Mouse (Mus musculus): ENCODE measurements around the gene Trp53rkb. TPM values are rescaled to one million over a fixed set of nuclear protein-coding genes. Genes with fewer than 3 reads are reported as not detected.

Trp53rkb gene
- polyA plus RNA-seq, 2 experiments = 7.7 to 10.8 TPM

- ATAC-seq (ENCODE audit: low FRiP score, low read depth) (no peak), DNase-seq (ENCODE audit: low spot score) (no peak)
- H3K27ac ChIP-seq (replicated peaks; ENCODE audit: low read depth, low read length) = no peak overlapping the region
- no peak overlapping the region for H3K4me2 ChIP-seq (replicated peaks; ENCODE audit: low read depth, low read length, severe bottlenecking)
- no peak for TF ChIP-seq POLR2A (IDR thresholded peaks at IDR 0.05; ENCODE audit: borderline replicate concordance, extremely low read depth, insufficient read depth, insufficient read length)
- no peak overlapping the region for H3K4me3 ChIP-seq (replicated peaks; ENCODE audit: low read length)
- no peaks in the 10 kb centered on the region for H3K36me3 ChIP-seq (ENCODE audit: control insufficient read depth, insufficient read depth, low read length)
- no peaks in the 10 kb centered on the region for H3K27me3 ChIP-seq (ENCODE audit: control insufficient read depth, insufficient read depth, low read length)
- no peaks in the 10 kb centered on the region for H3K4me1 ChIP-seq (ENCODE audit: control insufficient read depth, insufficient read depth, low read length)
- WGBS = 47% methylated on average over 11 of the region's 11 CpGs
- H3K9me3 ChIP-seq (ENCODE audit: control insufficient read depth, low read length) = no peaks in the 10 kb centered on the region
- H3K9ac ChIP-seq (ENCODE audit: low read depth, low read length, severe bottlenecking) = no peak overlapping the region
Observed at GRCm38 (mm10) chr2:166771396-166771795, 20.9 kb upstream of the Trp53rkb start.

GRCm38 (mm10) chr2:166773587-166773986, 18.7 kb upstream of the Trp53rkb start:
- no peak for TF ChIP-seq POLR2A (IDR thresholded peaks at IDR 0.05; ENCODE audit: borderline replicate concordance, extremely low read depth, insufficient read depth, insufficient read length)

GRCm38 (mm10) chr2:166774275-166774674, 18.1 kb upstream of the Trp53rkb start:
- H3K36me3 ChIP-seq (ENCODE audit: control insufficient read depth, insufficient read depth, low read length) = no peaks in the 10 kb centered on the region
- no peaks in the 10 kb centered on the region for H3K27me3 ChIP-seq (ENCODE audit: control insufficient read depth, insufficient read depth, low read length)
- ATAC-seq (ENCODE audit: low FRiP score, low read depth) = no peak
- no peaks in the 10 kb centered on the region for H3K9me3 ChIP-seq (ENCODE audit: control insufficient read depth, low read length)
- no peak overlapping the region for H3K4me2 ChIP-seq (replicated peaks; ENCODE audit: low read depth, low read length, severe bottlenecking)
- WGBS = 87% methylated on average over 10 of the region's 10 CpGs
- H3K4me3 ChIP-seq (replicated peaks; ENCODE audit: low read length) = no peak overlapping the region
- no peak overlapping the region for H3K27ac ChIP-seq (replicated peaks; ENCODE audit: low read depth, low read length)
- TF ChIP-seq POLR2A (IDR thresholded peaks at IDR 0.05; ENCODE audit: borderline replicate concordance, extremely low read depth, insufficient read depth, insufficient read length) = no peak
- DNase-seq (ENCODE audit: low spot score) = no peak
- no peaks in the 10 kb centered on the region for H3K4me1 ChIP-seq (ENCODE audit: control insufficient read depth, insufficient read depth, low read length)
- H3K9ac ChIP-seq (ENCODE audit: low read depth, low read length, severe bottlenecking) = no peak overlapping the region

More at GRCm38 (mm10) chr2:166773587-166773986, 18.7 kb upstream of the Trp53rkb start:
- H3K4me3 ChIP-seq (replicated peaks; ENCODE audit: low read length) = no peak overlapping the region
- DNase-seq (ENCODE audit: low spot score) (no peak), ATAC-seq (ENCODE audit: low FRiP score, low read depth) (no peak)
- no peaks in the 10 kb centered on the region for H3K9me3 ChIP-seq (ENCODE audit: control insufficient read depth, low read length)
- no peak overlapping the region for H3K4me2 ChIP-seq (replicated peaks; ENCODE audit: low read depth, low read length, severe bottlenecking)
- 84% methylated on average over 9 of the region's 10 CpGs for WGBS
- no peaks in the 10 kb centered on the region for H3K27me3 ChIP-seq (ENCODE audit: control insufficient read depth, insufficient read depth, low read length)
- no peak overlapping the region for H3K9ac ChIP-seq (ENCODE audit: low read depth, low read length, severe bottlenecking)
- H3K27ac ChIP-seq (replicated peaks; ENCODE audit: low read depth, low read length) = no peak overlapping the region
- H3K4me1 ChIP-seq (ENCODE audit: control insufficient read depth, insufficient read depth, low read length) = no peaks in the 10 kb centered on the region
- H3K36me3 ChIP-seq (ENCODE audit: control insufficient read depth, insufficient read depth, low read length) = no peaks in the 10 kb centered on the region

GRCm38 (mm10) chr2:166775357-166775893, 16.9 kb upstream of the Trp53rkb start:
- no peaks in the 10 kb centered on the region for H3K9me3 ChIP-seq (ENCODE audit: control insufficient read depth, low read length)
- no peaks in the 10 kb centered on the region for H3K4me1 ChIP-seq (ENCODE audit: control insufficient read depth, insufficient read depth, low read length)
- no peak overlapping the region for H3K27ac ChIP-seq (replicated peaks; ENCODE audit: low read depth, low read length)
- WGBS = 64% methylated on average over 11 of the region's 11 CpGs
- no peak for TF ChIP-seq POLR2A (IDR thresholded peaks at IDR 0.05; ENCODE audit: borderline replicate concordance, extremely low read depth, insufficient read depth, insufficient read length)
- H3K27me3 ChIP-seq (ENCODE audit: control insufficient read depth, insufficient read depth, low read length) = no peaks in the 10 kb centered on the region
- ATAC-seq (ENCODE audit: low FRiP score, low read depth) (no peak), DNase-seq (ENCODE audit: low spot score) (no peak)
- no peak overlapping the region for H3K4me2 ChIP-seq (replicated peaks; ENCODE audit: low read depth, low read length, severe bottlenecking)
- H3K4me3 ChIP-seq (replicated peaks; ENCODE audit: low read length) = no peak overlapping the region
- no peaks in the 10 kb centered on the region for H3K36me3 ChIP-seq (ENCODE audit: control insufficient read depth, insufficient read depth, low read length)
- H3K9ac ChIP-seq (ENCODE audit: low read depth, low read length, severe bottlenecking) = no peak overlapping the region

- no peak overlapping the region for H3K4me2 ChIP-seq (replicated peaks; ENCODE audit: low read depth, low read length, severe bottlenecking)
- H3K4me1 ChIP-seq (ENCODE audit: control insufficient read depth, insufficient read depth, low read length) = 0 out of 2 replicates have a peak, but pooled peaks cover 3% of the 10 kb centered on the region
- no CpG with 5 or more reads among the region's 2 CpGs for WGBS
- no peak for ATAC-seq (ENCODE audit: low FRiP score, low read depth)
- H3K27ac ChIP-seq (replicated peaks; ENCODE audit: low read depth, low read length) = no peak overlapping the region
- no peak for DNase-seq (ENCODE audit: low spot score)
- H3K9me3 ChIP-seq (ENCODE audit: control insufficient read depth, low read length) = no peaks in the 10 kb centered on the region
- H3K27me3 ChIP-seq (ENCODE audit: control insufficient read depth, insufficient read depth, low read length) = no peaks in the 10 kb centered on the region
- no peaks in the 10 kb centered on the region for H3K36me3 ChIP-seq (ENCODE audit: control insufficient read depth, insufficient read depth, low read length)
- no peak for TF ChIP-seq POLR2A (IDR thresholded peaks at IDR 0.05; ENCODE audit: borderline replicate concordance, extremely low read depth, insufficient read depth, insufficient read length)
- no peak overlapping the region for H3K4me3 ChIP-seq (replicated peaks; ENCODE audit: low read length)
- no peak overlapping the region for H3K9ac ChIP-seq (ENCODE audit: low read depth, low read length, severe bottlenecking)
Observed at GRCm38 (mm10) chr2:166776272-166776671, 16.1 kb upstream of the Trp53rkb start.

Measured in limb, embryonic 14.5 days (tissue).